Mouse (Mus musculus) embryo, embryonic 11.5 days (tissue): ENCODE measurements around the gene Tmem131l.

ENCODE experiments used
- DNase-seq: peaks from one replicate; pipeline ENCODE4 v3.0.0-alpha.2; 2012; ENCODE audit warnings: low read depth, low spot score

Tmem131l gene

DNA sequence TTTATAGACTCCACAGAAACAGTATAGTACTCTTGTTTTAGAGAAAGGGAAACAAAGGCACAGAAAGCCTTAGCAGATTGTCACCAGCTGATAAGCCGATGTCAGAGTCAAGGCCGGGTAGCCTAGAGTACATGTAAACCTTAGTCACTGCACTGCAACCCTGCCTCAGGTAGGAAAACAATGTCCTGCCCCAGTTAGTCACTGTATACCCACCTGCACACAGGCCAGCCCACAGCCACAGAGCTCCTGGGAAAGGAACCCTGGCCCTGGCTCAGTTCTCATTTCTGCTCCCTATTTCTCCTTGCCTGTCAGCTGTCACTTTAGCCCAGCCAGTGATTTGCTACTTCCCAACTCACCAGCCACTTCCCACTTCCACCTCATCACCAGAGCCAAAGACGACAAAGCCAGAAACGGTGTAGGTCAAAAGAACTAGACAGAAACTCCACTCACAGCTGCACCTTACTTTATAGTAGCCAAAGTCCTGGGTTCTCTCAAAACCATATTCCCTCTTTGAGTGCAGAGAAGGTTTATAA is 24.4 kb downstream of the Tmem131l start:
- no peak for DNase-seq

- DNase-seq = no peak
These were observed 28.8 kb downstream of the Tmem131l start for GRCm38 (mm10) chr3:84010995-84011663.

GRCm38 (mm10) chr3:84005989-84006388 is 34.0 kb downstream of the Tmem131l start:
- no peak for DNase-seq

DNA sequence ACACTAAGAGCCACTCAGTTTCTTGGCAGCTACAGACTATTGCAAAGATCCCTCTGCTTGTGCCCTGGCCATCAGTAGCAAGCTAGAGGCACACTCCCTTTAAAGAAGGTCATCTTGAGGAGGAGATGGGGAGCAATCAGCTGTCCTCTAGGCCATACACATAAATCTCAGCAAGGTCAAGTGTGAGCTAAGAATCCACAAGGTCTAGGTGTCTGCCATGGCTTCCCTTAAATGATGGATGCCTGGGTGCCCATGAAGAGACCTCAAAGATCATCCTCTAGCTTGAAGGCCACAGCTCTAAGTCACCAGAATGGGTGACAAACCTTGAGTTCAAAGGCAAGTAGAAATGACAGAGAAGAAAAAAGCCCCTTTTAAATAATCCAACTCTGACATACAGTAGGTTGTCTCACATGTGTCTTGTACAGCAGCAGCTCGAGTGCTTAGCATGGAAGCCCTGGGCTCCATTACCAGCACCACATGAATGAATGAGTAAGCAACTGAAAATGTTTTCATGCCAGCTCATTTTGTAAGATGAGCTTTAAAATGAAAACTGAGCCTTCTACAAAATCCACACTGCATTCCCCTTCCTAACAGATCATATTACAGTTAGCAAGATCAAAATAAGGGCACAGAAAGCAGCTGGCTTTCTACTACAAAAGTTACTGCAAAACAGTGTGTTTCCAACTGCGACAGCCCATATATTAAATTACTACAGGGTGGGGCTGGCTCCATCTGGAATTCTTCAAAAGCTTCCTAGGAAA is 35.5 kb downstream of the Tmem131l start:
- no peak for DNase-seq

DNA sequence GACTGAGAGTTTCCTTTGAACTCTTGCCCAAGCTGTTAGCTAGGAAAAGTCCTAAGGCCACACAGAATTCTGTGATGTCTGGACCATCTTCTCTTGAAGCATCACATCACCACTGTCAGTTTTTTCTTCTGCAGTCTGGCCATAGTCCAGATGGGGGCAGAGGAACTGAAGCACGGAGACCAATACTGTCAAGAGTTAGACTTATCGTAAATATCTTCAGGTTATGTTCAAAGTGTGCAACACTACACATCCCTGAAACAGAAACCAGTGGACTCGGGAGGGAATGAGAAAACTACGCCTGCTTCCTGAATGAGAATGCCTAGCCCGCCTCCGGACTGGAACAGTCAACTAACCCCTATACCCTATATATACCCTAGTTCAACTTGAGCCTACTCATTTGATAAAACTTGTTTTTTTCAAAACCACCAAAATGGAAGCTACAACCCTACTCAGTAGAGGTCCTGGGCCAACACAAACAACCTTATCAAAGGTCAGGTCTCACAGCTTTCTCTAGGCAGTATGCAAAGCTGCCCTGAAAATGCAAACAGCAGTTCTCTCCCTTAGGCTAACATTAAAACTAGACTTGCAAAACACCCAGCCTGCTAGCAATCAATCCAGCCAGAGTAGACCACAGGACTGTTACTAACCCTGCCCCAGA is 37.4 kb downstream of the Tmem131l start:
- no peak for DNase-seq

DNA sequence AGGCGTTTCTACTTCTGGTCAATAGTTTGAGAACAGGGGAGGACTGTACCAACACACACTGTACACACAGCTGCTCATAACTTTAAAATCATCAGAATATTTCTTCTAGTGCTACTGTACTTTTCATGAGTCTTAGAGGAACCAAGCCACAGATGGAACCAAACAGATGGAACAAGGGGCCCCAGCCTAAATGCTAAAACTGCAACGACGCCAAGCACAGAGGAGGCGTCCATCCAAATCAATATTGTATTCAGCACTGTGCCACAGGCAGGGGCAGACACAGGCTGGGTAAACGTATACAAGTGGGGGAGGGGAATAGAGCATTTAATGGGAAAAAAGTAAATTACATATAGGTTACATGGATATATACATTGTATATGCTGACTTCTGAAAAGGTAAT is 42.4 kb downstream of the Tmem131l start:
- no peak for DNase-seq

GRCm38 (mm10) chr3:83997036-83997435 is 42.9 kb downstream of the Tmem131l start:
- DNase-seq = no peak

DNA sequence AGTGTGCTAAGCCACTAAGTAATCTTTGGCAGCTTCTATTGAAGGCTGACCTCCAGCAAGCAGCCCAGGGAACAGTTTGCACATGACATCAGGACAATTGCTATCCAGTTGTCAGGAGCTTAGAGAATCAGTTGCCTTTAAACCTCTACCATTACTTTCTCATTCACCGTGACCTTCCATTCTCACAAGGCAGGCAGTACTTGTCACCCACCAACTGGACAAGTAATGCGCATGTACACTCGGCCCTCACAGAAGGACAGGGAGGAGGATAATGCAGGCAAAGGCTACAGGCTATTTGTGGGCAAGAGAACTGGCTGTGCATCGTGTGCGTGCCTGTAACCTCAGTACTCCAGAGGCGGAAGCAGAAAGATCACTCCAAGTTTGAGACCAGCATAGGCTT is 43.9 kb downstream of the Tmem131l start:
- no peak for DNase-seq

DNA sequence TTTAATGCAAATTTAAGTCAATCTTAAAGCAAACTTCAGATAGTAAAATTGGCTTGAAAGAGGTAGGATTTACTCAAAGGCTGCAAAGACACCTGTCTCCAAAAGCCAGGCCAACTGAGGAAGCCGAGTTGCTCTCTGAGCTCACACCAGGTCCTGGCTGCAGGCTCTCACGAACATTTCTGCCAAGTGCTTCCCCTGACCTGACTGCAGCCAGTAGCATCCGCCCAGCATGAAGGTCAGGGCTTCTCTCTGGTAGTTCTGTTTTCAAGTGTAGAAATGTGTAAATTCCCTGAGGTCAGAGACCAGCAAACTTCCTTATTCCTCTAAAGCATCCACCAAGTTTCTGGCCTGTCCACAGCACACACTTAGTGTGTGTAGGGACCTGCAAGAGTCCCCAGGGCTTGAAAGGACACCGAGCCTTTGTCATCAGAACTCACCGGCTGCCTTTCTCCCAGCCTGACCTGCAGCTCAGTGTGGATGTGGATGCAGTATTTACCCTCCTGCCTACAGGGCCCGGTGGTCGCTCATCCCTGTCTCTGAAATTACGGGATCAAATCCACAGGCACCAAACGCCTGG is 44.6 kb downstream of the Tmem131l start:
- no peak for DNase-seq

GRCm38 (mm10) chr3:83994217-83994839 is 45.6 kb downstream of the Tmem131l start:
- no peak for DNase-seq

DNA sequence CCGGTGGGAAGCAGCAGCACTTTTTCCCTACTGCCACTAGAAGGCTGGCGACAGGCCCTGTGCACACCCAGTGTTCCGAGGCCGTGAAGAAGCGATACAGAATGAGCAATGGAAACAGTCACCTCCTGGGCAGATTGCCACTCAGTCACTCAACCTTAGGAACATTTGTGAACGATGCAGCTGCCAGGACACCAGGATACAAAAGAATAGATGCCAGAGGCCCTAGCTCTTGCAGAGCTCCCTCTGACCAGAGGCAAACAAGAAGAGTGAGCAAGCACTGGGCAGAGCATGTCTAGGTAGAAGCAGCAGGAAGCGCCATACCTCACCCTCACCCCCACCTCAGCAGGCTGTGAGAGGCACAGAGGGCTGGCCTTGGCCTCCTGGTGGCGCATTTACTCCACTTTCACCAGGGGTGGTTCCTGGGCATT is 46.9 kb downstream of the Tmem131l start:
- no peak for DNase-seq

DNA sequence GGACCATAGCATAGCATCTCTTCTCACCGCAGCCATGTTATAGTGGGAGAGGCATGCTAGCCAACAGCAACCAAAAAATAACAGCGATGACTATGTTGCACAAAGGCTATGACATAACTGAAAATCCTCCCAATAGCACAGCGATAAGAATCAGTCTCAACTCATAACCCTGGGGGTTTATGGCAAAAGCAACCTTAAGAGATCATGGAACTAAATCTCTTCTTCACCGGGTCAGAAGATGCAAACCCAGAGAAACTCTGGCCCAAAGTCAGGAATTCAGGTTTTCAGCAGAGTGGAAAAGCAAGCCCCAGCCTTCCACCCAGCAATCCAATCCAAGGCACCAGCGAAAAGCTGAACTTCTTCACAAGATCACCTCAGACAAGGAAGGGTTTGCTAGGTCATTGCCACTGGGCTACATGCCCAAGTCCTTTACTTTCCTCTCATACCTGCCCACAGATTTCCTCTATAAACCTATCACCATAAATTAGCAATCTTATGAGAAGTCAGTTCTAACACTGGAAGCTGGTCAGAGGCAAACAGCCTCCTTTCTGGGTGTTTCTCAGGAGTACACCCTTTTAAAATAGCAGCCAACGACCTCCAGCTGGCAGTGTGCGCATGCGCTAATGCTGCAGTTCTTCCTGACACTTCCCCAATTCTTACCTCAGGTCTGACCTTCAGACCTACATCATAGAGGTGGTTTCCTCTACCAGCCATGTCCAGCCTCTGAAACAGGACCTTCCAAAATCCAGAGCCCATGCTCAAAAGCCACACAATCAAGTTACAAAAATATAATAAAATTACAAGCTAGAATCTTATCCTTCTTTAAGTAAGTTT is 48.1 kb downstream of the Tmem131l start:
- DNase-seq = no peak

DNA sequence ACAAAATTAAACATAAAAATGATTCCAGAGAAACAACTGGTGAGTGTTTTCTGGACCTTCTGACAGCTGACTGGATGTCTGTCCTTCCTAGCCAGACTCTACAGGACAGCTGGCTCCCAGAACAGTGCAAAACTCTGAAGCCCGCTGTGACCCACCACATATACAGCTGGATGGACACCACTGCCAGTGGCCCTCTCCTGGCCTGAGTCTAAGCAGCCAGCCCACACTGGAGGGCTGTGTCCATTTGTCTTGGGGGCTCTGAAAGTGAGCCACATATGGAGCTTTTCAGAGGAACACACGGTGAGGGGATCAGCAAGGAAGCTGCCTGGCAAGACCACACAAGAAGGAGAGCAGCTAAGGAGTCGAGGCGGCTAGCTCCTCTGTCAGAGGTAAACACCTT is 51.8 kb downstream of the Tmem131l start:
- DNase-seq = no peak

- DNase-seq = no peak
These were observed 52.4 kb downstream of the Tmem131l start for GRCm38 (mm10) chr3:83987533-83988112.

DNA sequence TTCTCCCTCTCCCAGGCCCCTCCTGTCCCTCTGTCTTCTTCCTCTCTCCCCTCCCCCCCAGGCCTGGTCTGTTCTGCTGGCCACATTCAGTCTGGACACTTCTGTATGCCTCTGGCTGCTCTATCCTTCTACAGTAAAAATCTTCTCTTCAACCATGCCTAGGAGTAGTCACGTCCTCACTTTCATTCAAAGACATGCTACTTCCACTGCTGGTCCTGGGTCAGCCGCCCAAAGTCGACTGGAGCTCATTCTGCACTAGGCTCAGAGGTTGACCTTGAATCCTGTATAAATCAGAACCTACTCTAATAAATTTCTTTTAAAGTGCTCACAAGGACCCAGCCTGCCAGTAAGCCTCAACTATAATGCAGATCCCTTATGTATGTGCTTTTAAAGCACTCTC is 53.2 kb downstream of the Tmem131l start:
- no peak for DNase-seq

- no peak for DNase-seq
These were observed 54.5 kb downstream of the Tmem131l start for GRCm38 (mm10) chr3:83985426-83985825.

DNA sequence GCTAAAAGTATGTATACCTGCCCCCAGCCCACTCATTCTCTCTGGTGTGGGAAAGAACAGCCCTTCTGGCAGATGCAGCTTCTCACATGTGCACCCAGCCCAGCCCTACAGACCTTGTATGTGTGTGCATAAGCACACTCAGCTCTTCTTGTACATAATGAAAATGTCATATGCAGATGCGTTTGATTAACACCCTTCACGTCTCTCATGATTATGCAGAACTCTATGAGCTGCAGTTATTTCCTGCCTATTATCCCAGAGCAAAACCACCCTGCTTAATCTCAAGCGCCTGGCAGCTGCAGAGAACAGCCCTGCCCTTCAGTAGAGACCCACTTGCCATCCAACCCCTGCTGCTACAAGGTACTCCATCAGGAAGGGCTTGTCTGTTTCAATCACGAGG is 55.6 kb downstream of the Tmem131l start:
- no peak for DNase-seq

- DNase-seq = no peak
These were observed 57.2 kb downstream of the Tmem131l start for GRCm38 (mm10) chr3:83982821-83983220.

DNA sequence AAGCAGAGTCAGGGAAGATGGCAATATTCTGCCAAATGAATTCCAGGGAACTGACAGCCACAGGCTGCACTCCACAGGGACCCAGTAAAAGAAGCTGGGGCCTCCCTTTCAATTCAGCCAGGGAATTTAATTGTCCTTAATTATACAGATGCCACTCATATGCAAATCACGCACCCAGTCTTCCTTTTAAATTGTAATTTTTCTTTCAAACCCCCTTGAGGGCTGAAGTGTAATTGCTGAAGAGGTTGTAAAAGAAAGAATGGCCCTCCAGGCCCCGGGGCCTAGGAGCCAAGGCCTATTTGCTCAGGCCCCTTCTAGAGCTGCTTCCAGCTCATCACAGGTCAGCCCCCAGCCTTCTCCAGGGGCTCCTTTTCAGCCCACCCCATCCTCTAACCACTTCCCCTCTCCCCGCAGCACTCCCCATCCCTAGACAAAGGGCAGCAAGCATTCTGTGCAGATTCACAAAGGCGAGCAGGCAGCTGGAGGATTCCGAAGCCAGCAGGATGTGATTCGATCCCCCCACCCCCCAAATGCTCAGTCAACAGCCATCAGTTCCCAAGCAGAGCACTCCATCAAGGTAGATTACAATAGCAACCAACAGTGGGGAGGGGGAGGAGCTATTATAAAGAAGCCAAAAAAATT is 59.6 kb downstream of the Tmem131l start:
- no peak for DNase-seq
